Mouse (Mus musculus): ENCODE results near the gene Plce1. TPM values are rescaled to one million over a fixed set of nuclear protein-coding genes. Genes with fewer than 3 reads are reported as not detected.

The Plce1 gene
- polyA plus RNA-seq (2017; shearing (Covaris generic)) = 0.14 TPM

DNA sequence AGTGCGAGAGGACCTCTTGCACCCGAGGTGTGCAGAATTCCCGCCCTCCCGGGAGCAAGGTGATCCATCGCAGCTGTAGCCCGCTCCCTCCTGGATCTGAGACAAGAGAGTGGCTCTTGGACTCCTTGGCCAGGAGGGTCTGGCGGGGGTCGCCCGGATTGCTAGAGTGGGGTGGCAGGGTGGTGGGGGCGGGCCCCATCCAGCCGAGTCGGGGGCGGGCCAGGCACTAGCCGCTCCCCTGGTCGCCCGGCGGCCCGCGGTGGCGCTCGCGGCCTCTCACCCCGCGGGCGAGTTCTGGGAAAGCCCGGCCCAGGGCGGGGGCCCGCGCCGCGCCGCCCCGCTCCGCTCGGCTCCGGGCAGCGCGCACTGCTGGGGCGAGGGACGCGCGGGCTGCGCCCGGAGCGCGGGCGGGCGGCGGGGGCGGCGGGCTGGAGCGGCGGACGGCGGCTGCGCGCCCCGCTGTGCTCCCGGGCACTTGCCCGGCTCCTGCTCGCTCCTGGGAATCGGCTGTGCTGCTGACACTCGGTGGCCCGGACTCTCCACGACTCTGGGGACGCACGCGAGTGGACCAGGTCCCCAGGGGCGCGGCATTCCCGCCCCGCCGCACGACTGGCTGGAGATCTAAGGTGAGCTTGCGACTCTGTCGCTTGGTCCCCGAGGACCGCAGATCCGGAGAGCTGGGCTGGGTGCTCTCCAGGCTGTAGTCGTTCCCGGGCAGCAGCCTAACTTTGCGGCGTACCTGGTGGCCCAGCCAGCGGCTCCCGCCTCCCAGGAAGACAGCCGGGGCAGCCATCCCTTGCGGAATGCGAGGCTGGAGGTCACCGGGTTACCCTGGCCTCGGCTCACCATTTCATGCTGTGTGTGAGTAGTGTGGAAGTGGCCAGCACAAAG is at the start of gene Plce1:
Gene Plce1 (plus strand): TSS at position 379 of the 891 bp plus-strand sequence.

DNA sequence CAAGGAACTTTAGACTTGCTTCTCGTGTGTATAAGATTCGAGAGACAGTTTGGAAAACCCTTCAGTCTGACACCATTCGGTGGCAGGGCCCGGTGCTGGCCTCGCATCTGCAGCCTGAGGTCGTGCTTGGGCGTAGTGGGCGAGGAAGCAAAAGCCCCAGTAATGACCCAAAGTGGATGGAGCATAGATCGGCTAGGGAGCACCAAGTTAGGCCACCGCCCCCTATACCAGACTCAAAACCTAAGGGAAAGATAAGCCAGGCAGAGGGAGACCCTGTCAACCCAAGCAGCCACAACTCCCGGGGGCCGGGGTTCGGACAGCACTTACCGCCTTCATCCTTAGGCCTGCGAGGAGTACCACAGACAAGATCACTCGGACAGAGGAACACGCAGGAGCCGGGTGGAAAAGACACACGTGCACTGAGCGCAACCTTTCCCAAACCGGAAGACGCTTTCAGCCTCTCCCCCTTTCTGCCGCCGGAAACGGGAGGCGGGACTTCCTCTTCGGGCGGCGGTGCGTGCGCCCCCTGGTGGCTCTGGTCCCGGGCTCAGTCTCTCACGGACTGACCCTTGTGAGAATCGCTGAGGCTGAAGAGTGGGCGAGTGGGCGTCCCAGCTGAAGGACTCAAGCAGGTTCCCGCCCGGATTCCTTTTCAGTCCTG is 338.0 kb downstream of the Plce1 start, which contains the start of gene Noc3l:
Gene Noc3l (minus strand): TSS at position 472 of the 661 bp plus-strand sequence.

Other genes with a start within 250 kb of the Plce1 start
- 0.10 TPM for gene Lgi1, start 216.6 kb upstream of the Plce1 start, polyA plus RNA-seq (2017; shearing (Covaris generic))
- 12.1 TPM for gene Slc35g1, start 85.1 kb upstream of the Plce1 start, polyA plus RNA-seq (2017; shearing (Covaris generic))

Data from effector memory CD4-positive, alpha-beta T cell, adult 5 months (primary cell).